Mouse (Mus musculus) left cerebral cortex, adult 2 months (tissue): Measurements from ENCODE around the gene Gm17409. TPM values are rescaled to one million over a fixed set of nuclear protein-coding genes. Genes with fewer than 3 reads are reported as not detected.

ENCODE experiments used
- DNase-seq, 2 experiments: peaks; one replicate each; pipeline ENCODE4 v3.0.0; 2021 to 2022; ENCODE audit warnings: low spot score in 2 of 2, mixed read lengths in 1 of 2; ENCODE audit errors: extremely low spot score in 1 of 2
- H3K27ac ChIP-seq: fragments of 200-600 bp; 2 replicates; pipeline ENCODE4 v1.8.1; 2022
- H3K4me3 ChIP-seq: fragments of 200-600 bp; 2 replicates; pipeline ENCODE4 v1.8.1; 2022
- CTCF ChIP-seq: fragments of 200-600 bp; IDR thresholded peaks from 2 replicates; pipeline ENCODE4 v1.8.1; 2022; ENCODE audit warnings: antibody characterized with exemption, mild to moderate bottlenecking, moderate library complexity
- intact Hi-C: fragments of 180-260 bp; cut with DNase I; formaldehyde crosslinking; loops from one replicate; pipeline ENCODE4 v1.15.1; 2025
- total RNA-seq, 2 experiments: library from RNA; stranded (reverse); gene quantifications; 2 replicates each; pipeline ENCODE4 v1.2.3; 2021

Gm17409 gene
- total RNA-seq, 2 experiments from 2014 or later = not detected

- Histone ChIP-seq H3K4me3 (no peak overlapping the region), H3K27ac (no peak overlapping the region)
- intact Hi-C loops = loop anchor here (5.0 kb wide), 1 partner anchor 400 kb away; no protein-coding TSS in a partner anchor
- TF ChIP-seq CTCF = peak; percentile 37
- no peak for DNase-seq
Measured at GRCm38 (mm10) chr2:58457488-58457865, 12.4 kb upstream of the Gm17409 start.

- DNase-seq = peak; percentile 44 to 68
Measured at GRCm38 (mm10) chr2:58458820-58459371, 11.0 kb upstream of the Gm17409 start.

GRCm38 (mm10) chr2:58470290-58470689 lies 374 bp downstream of the Gm17409 start:
- intact Hi-C loops = no loop called here
- DNase-seq = no peak
- Histone ChIP-seq H3K27ac (no peak overlapping the region), H3K4me3 (no peak overlapping the region)
- no peak for TF ChIP-seq CTCF

More at GRCm38 (mm10) chr2:58458820-58459371, 11.0 kb upstream of the Gm17409 start:
- no peak overlapping the region for H3K27ac ChIP-seq
- intact Hi-C loops = loop anchor here (1.0 to 5.0 kb wide), 3 partner anchors 260 to 430 kb away; no protein-coding TSS in a partner anchor
- peak; percentile 75 for TF ChIP-seq CTCF
- H3K4me3 ChIP-seq = no peak overlapping the region

- DNase-seq = no peak
- Histone ChIP-seq H3K4me3 (no peak overlapping the region), H3K27ac (no peak overlapping the region)
- TF ChIP-seq CTCF = no peak
- intact Hi-C loops = no loop called here
Measured at GRCm38 (mm10) chr2:58475578-58475977, 5.7 kb downstream of the Gm17409 start.

DNA sequence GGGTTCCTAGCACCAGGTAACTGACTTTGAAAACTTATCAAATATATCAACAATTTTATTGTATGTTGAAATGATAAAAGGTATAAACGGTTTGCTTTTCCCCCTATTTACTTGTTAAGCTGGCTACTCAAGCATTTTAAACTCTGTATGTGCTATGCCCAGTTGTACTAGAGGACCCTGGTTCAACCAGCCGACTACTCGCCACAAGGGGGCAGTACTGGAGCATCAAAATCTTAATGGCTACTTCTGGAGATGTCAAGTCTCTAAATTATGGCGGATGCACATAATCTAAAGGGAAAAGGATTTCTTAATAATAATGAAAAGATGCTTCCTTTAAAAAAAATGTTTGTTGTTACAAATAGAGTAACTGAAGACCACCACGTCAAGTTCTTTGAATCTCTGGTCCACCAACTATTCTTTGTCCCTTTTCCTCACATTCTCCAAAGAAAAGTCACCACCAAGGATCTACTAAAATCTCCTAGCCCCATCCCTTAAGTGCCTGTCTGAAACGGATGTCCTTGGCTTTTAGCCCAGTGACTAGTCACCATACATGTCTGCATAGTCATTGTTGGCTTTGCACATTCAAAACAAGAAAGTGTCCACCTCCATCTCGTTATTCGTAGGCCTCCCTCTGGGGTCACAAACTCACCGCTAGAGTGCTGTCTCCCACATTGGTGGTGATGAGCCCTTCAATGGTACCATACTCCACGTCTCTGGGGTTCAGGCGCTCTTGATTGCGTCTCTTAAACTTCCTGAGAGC lies 7.2 kb downstream of the Gm17409 start:
- intact Hi-C loops = loop anchor here (1.0 kb wide), 3 partner anchors 88 to 191 kb away; no protein-coding TSS in a partner anchor
- no peak overlapping the region for H3K4me3 ChIP-seq
- DNase-seq = peak; percentile 79 to 83
- no peak overlapping the region for H3K27ac ChIP-seq
- peak; percentile 85 for TF ChIP-seq CTCF

DNA sequence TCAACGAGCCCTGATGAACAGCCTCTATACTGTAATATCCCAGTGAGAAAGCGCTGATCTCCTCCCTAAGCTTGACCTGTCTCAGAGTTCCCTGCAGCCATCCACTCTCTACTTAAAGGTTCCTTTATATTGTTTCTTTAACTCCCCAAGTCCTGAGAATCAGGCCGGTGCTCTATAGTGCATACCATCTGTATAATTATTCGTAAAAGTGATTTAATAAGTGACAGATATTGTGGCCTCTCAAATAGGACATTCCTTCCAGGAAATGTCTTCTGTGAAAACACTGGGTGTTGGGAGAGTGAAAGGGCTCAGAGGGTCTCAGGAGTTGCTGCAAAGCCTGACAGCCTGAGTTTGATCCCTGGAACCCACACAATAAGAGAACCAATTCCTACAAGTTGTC lies 8.2 kb downstream of the Gm17409 start:
- no peak for TF ChIP-seq CTCF
- intact Hi-C loops = no loop called here

GRCm38 (mm10) chr2:58479536-58479935 lies 9.6 kb downstream of the Gm17409 start:
- TF ChIP-seq CTCF = no peak
- Histone ChIP-seq H3K27ac (no peak overlapping the region), H3K4me3 (no peak overlapping the region)
- no peak for DNase-seq
- intact Hi-C loops = no loop called here

More for the DNA sequence above, 8.2 kb downstream of the Gm17409 start:
- DNase-seq = no peak
- H3K4me3 ChIP-seq = no peak overlapping the region
- no peak overlapping the region for H3K27ac ChIP-seq

DNA sequence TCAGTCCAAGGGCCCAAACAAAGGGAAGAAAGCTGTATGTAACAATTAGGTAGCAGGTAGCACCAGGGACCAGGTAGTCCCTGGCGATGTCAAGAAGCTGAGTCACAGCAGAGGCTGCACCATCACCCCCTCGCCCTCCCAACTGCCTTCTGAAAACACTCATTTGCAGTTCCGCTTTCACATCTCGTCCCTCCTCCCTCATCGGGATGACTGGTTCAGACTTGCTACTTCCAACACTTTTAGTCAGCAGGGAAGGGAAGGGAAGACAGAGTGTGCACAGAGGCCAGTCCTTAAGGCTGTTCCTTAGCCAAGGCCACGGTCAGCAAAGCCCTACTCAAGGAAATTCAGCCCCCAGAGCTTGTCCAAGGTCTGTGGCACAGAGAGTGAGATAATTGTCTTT lies 10.8 kb downstream of the Gm17409 start:
- Histone ChIP-seq H3K27ac (no peak overlapping the region), H3K4me3 (no peak overlapping the region)
- no peak for TF ChIP-seq CTCF
- intact Hi-C loops = no loop called here
- no peak for DNase-seq

DNA sequence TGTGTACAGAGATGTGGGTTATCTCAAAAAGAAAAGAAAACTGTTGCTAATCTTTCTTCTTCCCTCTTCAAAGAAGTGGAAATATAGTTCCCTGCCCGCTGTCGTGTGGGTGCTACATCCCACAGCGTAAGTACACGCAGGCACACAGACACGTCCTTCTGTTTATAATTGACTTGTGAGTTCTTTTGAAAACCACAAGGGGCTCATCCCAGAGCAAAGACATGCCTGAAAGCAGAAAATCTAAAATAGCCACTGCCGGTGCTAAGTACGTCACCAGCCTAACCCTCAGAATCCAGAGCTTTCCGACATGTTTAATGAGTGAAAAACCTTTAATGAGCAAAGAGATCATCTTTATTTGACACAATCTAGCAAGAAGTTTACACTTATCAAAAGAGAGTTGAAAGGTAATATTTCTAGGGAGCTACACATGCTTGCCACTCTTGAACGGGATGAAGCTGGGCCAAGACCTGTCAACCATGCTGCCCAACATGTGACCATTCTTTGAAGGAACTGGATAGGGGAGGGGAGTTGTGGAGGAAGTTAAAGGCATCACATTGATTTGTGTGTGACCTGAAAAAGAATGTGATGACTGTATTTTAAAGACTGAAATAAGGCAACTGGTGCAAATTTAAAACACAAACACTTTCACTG lies 11.7 kb downstream of the Gm17409 start:
- DNase-seq = no peak
- TF ChIP-seq CTCF = no peak; the same call in 1 of the 2 replicates
- Histone ChIP-seq H3K27ac (0 out of 2 replicates have a peak overlapping the region, but pooled peaks have one; percentile 15), H3K4me3 (no peak overlapping the region)
- intact Hi-C loops = no loop called here

- no peak for DNase-seq
- intact Hi-C loops = loop anchor here (2.0 kb wide), 1 partner anchor 82 kb away; the partner anchor contains the start of genes Acvr1 and Upp2
- Histone ChIP-seq H3K27ac (no peak overlapping the region), H3K4me3 (no peak overlapping the region)
- no peak for TF ChIP-seq CTCF
Measured at GRCm38 (mm10) chr2:58484284-58484965, 14.5 kb downstream of the Gm17409 start.

DNA sequence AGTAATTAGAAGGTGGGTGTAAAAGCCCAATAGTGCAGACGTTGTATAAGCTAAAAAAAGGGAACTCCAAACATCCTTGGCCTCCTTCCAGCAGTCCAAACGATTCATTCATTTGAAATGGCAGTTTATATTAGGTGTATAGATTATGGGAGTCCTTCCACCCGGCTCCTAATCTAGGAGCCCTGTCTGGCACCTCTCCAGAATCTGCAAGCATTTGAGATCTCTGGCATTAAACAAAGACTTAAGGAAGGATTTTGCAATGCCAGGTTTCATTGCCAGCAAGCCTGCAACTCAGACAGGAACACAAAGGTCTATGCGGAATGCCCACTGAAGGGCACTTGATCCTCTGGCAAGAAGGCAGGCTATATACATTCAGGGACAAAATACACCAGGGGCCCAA lies 15.2 kb downstream of the Gm17409 start:
- Histone ChIP-seq H3K27ac (no peak overlapping the region), H3K4me3 (no peak overlapping the region)
- intact Hi-C loops = loop anchor here (2.0 kb wide), 1 partner anchor 82 kb away; the partner anchor contains the start of genes Acvr1 and Upp2
- no peak for DNase-seq
- TF ChIP-seq CTCF = no peak
